Mouse (Mus musculus) activated CD4-positive, CD25-positive, alpha-beta regulatory T cell, adult 4 months (primary cell): ENCODE measurements around the gene Ext2. TPM values are rescaled to one million over a fixed set of nuclear protein-coding genes. Genes with fewer than 3 reads are reported as not detected.

ENCODE experiments used
- ATAC-seq: one replicate; pipeline ENCODE4 v1.8.0; 2017
- polyA plus RNA-seq, 2 experiments: library from polyadenylated mRNA; unstranded; fragments of 100-300 nt; shearing (Covaris generic); gene quantifications; one replicate each; pipeline ENCODE4 v1.2.1; 2017

Ext2 gene
- polyA plus RNA-seq, result 10 to 100 TPM; 12.6 to 15.0 TPM

- peak; percentile 81 for ATAC-seq
Observed at GRCm38 (mm10) chr2:93822045-93822749, at the start of gene Ext2. Ext2 (minus strand) TSS chr2:93822568.

GRCm38 (mm10) chr2:93871411-93871925 is 49.1 kb upstream of the Ext2 start:
- no peak for ATAC-seq

- ATAC-seq, result no peak
Observed at GRCm38 (mm10) chr2:93870842-93871241, 48.5 kb upstream of the Ext2 start.

- no peak for ATAC-seq
Observed at GRCm38 (mm10) chr2:93869107-93869600, 46.8 kb upstream of the Ext2 start, which contains the start of gene Accsl. Accsl (minus strand) TSS chr2:93869157.

DNA sequence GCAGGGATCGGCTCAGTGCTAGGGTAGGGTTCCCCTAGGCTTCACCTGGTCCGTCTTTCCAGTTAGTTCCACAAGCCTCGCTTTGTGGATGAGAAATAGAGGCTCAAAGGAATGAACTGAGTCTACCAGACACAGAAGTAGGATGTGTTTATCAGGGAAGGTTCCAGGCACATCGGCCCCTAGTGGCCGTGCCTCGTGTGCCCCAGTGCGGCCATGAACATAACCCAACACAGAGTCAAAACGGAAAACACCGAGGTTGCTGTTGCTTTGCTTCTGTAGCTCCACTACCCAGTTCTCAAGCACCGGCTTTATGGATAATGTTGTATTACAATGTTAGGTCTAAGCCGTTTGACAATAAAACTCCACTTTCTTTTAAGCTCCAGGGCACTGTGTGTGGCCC is 46.2 kb upstream of the Ext2 start:
- ATAC-seq, result no peak

DNA sequence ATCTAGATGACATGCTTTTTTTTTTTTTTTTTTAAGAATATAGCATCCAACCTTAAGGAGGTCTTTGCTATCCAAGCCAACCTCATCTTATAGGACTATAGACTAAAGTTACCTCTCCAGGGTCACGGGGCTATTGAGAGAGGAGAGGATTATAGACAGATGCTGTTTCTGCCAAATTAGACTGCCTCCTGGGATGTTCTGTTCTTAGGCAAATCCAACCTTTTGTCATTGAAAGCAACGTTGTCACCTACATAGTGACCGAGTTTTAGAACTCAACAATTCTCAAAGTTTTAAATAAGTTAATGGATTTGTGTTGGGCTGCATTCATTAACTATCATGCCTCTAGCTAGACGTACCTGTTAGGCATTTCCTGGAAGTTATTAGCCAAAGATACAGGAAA is 40.9 kb upstream of the Ext2 start:
- no peak for ATAC-seq

- ATAC-seq, result no peak
Observed at GRCm38 (mm10) chr2:93858845-93859244, 36.5 kb upstream of the Ext2 start.

DNA sequence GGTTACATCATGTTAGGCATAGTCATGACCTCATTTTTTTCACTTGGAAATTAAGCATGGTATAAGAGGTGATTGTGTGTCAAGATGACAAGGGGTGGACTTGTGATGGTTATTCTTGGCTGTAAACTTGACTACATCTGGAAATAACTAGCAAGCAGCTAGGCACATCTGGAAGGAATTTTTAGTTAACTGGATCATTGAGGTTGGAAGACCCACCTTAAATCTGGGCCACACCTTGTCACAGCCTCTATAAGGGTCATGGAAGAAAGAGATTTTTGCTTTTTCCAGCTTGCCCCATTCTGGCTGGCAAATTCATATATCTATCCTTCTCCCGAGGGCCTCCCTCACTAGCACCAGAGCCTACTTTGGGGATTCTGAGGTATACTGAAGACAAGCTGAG is 28.9 kb upstream of the Ext2 start:
- ATAC-seq, result no peak

GRCm38 (mm10) chr2:93850317-93850944 is 28.1 kb upstream of the Ext2 start:
- ATAC-seq, result peak; percentile 50

GRCm38 (mm10) chr2:93849505-93850089 is 27.2 kb upstream of the Ext2 start, which contains the start of gene Accs:
Accs (minus strand) TSS chr2:93849943.
- peak; percentile 76 for ATAC-seq

DNA sequence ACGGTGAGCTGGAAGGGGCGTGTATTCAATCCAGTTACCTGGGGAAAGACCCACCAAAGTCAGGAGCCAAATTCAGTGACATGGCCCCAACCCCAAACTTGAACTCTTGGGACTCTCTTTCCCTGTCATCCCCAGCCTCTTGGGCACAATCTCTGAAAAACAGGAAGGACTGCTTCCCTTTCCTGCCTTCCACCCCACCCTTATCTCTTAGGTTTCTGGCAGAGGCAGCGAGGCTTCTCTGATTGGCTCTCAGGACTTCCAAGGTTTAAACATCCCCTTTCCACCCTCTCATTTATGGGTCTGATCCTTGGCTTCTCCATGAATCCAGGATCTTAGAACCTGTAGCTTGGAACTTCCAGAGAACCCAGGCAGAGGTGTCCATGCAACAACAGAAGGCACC is 19.0 kb upstream of the Ext2 start:
- no peak for ATAC-seq

DNA sequence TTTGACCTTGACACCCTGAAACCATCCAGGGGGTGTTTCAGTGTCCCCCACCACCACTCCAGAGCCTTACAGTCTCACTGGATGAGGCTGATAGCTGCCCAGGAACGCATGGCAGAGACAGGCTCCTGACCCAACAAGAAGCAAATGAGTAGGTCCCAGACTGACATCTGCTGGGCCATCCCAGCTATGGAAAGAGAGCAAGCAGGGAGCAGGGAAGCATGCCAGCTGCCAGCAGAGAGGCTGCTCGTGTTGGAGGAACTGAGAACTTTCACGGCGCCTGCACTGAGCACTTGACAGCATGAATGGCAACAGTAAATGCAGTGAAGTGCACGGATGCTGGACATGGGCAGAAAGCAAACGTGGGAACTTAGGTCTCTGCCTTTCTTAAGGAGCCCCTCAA is 17.7 kb upstream of the Ext2 start:
- no peak for ATAC-seq

GRCm38 (mm10) chr2:93838931-93839330 is 16.6 kb upstream of the Ext2 start:
- no peak for ATAC-seq

GRCm38 (mm10) chr2:93836232-93836785 is 13.9 kb upstream of the Ext2 start:
- no peak for ATAC-seq

DNA sequence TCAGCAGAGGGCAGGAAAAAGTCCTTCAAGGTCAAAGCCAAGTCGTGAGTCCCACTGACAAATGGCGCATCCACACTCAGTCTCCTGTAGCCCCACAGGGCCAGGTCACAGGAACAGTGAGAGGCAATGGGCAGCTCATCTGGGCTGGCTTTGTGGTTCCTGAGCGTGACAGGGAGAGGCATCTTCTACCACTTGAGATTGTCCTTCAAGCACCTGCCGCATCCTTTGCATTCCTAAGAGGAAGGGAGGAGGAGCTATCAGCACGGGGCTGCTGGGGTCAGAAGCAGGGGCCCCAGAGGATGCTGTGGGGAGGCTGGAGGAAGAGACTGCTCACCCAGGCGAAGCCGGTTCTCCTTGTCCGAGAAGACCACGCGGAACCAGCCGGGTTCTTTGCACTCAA is 13.2 kb upstream of the Ext2 start:
- ATAC-seq, result no peak

- peak; percentile 89 for ATAC-seq
Observed at GRCm38 (mm10) chr2:93823519-93823918, 1.2 kb upstream of the Ext2 start.

- ATAC-seq, result no peak
Observed at GRCm38 (mm10) chr2:93817791-93818190, 4.6 kb downstream of the Ext2 start.

DNA sequence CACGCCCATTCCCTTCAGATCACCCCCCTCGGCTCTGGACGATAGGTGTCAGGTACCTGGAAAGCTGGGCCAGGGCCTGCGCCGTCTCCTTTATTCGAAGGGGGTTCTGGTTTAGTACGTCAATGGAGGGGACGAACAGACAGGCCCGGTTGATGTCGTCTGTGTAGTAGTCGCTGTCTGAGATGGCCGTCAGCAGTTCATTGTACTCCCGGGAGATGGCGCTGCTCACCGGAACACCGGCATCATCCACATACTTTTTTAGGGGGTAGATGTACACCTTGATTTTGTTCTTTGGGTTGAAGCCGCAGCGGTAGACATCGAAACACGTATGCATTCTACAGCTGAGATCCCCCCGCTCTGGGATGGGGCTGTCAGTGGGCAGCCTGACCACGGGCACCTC is 9.0 kb downstream of the Ext2 start:
- no peak for ATAC-seq

DNA sequence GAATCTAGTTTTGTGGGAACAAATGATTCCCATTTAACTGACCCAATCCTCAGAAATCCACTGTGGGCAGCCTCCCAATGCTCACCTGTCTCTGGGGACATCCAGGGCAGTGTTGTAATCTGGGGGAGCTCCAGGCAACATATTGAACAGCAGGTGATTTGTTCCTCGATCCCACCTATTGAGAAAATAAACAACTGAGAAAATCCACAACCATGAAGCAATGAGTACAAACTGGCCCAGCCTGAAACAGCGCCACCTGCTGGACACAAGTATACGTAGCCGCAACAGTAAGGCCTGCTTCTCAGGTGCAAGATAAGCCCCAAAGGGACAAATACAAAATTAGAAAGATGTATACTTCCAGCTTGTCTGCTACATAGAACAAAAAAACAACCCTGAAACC is 10.6 kb downstream of the Ext2 start:
- peak; percentile 61 for ATAC-seq

GRCm38 (mm10) chr2:93809931-93810330 is 12.4 kb downstream of the Ext2 start:
- no peak for ATAC-seq

GRCm38 (mm10) chr2:93808071-93808470 is 14.3 kb downstream of the Ext2 start:
- ATAC-seq, result no peak

DNA sequence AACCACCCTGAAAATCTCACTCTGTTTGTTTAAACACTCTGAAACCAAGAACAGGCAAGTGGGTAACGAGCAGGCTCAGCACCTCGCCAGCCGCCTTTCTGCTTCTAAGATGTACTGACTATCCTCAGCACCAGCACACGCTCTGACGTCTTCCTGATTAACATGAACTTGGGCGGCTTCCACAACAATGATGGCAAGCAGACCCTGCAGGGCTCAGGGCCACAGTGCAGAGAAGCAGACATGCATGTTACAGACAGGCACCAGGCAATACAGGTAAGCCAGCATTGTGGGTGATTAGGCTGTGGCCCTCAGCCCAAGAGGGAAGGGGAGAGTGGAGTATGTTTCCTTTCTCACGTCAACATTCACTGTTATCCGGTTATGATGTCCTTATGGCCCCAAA is 14.9 kb downstream of the Ext2 start:
- no peak for ATAC-seq
